Mouse (Mus musculus): ENCODE results near the gene Acap2.
A peak's percentile ranks its signal among the peaks of the same experiment; 100 is the strongest.

The Acap2 gene

DNA sequence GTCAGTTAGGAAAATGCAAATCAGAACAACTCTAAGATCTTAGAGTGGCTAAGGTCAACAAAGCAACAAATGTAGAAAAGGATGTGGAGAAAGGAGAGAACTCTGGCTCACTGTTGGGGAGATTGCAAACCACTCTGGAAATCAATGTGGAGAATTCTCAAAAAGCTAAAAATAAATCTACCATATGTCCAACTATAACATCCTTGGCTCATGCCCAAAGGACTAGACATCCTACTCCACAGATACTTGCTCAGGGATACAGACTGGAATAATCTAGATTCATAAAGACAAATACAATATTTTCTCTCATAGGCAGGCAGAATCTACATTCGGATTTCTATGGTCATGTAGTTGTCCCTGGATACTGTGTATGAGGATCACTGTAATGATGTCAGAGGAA is 3.2 kb upstream of the Acap2 start:
- no peak for DNase-seq

DNA sequence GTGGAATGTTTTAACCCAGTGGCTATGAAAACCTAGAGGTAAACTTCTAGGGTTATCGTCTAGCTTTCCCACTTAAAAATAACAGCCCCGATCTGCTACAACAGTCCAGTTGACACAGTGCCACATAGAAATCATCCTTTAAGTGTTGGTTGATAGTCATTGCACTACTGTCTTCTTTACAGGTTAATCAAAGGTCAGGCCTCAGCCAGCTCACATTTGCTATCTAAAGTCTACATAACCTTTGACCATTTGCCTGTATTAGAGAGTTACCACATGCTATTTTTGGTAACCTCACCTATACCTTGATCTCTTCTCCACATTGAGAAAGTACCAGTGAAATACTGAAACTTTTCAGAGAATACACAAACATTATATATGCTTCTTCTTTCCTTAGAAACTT is 659 bp upstream of the Acap2 start:
- no peak for DNase-seq

DNA sequence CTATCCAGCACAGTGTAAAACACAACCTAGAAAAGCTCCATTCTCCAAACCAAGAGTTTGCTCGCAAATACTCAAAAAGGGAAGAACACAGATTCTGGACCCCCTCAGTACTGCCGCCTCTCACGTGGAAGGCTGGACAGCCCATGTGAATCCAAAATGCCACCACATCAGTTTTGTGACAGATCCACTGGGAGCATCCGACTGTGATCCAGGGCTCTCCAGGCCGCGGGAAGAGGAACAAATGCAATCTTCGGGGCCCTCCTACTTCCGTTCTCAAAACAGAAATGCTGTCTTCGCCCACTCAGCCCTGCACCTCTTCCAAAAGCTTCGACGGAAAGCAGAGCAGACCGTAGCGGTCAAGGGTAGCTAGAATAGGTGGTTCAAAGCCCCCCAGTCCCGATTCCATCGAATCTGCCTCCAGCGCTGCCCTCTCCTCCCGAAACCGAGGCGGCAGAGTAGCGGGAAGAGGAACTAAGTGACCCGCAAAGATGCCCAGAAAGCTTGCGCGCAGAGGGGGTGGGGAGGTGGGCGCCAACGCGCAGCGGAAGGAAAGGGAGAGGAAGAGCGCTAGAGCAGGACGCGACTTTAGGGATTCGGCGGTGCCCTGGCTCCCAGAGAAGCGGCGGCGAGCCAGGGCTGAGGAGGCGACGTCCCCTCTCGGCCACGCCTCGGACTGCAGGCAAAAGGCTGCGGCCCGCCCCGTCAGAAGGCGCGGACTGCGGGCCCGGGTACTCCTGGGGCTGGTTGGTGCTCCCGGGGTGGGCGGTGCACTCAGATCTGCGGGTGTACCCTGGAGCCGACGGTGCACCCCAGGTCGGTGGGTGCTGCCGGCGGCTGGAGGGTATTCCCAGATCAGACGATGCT is 887 bp downstream of the Acap2 start:
- peak; percentile 66 to 80 for DNase-seq

DNA sequence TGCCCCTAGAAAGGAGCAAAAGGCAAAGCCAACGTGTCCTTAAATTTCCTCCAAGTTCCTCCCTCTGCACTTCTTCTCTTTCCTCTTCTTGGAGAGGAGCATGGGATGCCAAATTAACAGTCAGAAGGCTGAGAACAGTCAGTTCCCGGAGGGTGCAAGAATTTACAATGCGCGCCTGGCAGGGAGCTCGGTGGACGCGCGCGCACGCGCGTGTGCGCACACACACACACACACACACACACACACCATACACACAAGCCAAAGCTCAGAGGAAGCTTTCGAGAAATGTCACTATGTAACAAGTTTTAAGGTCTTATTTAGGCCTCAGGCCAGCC is 1.5 kb downstream of the Acap2 start:
- DNase-seq = peak; percentile 54 to 69

DNA sequence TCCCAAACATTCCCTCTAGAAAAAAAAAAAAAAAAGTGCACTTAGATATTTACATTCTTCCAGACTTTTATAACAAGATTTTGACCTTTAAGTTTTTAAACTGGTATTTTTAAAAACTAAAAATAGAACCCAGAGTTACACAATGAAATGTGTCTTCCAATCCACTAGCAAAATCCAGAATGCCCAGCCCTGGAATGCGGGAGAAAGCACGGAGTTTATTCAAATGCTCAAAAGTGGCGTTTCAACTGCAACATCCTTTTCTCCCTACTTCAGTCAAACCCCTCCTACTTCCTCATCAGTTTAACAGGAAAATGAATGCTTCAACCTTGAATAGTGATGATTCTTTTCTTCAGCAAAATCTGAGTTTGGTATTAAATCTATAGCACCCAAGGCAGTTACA is 4.1 kb downstream of the Acap2 start:
- no peak for DNase-seq

DNA sequence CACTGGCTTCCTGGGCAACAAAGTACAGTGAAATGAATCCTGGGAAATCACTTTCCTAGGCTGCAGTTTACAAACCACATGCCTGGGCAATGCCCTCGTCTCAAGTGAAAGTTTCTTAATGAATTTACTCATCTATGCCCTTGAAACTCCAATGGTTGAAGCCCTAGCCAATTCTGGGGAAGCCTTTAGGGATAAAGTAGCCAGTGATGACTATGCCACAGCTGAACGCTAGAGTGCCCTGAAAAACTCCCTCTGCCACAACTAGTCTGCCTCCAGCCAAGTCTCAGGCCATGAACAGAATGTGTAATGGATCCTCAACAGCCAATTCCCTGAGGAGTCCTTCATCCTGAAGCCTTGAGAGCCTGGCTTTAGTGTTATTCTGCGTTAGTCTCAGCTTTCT is 8.5 kb downstream of the Acap2 start:
- DNase-seq = no peak

DNA sequence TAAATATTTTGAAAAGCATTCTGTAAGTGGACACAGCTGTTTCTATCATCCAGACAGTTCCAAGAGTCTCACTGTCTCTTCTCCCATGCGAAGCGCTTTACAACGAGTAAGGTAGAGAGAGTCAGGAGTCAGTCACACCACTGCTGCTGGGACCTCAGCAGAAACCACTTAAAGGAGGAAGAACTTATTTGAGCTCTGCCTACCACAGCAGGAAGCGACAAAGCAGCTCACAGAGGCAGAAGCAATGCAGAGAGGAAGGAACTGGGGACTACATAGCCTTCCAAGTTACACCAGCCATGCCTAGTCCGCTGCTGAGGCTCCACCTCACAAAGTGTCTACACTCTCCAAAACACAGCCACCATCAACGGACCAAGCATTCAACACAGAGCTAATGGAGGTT is 9.2 kb downstream of the Acap2 start:
- DNase-seq = no peak

DNA sequence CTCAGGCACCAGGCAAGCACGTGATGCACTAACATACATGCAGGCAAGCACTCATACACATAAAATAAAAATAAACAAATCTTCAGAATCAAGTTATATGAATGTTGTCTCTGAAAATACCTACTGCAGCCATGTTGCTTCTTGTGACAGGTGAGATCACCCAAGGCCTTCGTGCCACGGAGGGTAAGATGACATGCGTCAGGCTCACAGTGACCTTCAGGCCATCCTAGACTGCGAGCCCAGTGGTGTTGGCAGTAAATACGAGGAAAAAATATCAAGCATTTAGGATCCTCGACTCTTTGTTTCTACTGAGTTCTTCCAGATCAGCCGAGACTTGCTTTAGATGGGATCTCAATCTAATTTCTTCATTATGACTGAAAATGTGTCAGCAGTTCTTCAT is 10.6 kb downstream of the Acap2 start:
- DNase-seq = no peak

DNA sequence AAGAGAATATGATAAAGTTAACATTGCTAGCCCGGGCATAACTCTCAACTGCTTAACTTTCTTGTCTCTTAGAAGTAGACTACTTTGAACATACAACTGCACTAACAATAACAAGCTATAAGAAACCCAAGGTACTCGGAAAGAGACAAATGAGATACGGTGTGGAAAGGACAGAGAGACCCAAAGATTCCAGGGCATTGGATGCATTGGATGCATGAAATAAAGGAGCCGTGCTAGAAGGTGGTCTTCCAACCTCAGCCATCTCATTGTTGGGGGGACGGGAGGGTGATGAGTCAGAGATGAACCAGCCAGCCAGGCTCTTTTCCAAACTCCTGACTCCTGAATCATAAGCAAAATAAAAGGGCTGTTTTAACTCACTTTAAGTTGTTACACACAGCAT is 11.8 kb downstream of the Acap2 start:
- no peak for DNase-seq

DNA sequence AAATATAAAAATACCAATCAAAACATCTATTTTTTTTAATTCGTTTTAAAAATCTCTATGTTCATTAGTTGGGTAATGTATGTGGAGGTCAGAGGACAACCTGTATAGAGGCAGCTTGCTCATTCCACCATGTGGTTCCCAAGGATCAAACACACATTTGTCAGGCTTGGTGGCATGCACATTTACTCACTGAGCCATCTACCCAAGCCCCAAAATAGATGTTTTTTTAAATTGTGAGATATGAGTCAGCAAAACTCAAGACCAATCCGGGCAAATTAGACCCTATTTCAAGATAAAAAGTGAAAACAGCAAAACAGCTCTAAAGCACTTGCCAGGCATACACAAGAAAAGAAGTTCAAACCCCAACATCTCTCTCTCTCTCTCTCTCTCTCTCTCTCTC is 12.2 kb downstream of the Acap2 start:
- no peak for DNase-seq

DNA sequence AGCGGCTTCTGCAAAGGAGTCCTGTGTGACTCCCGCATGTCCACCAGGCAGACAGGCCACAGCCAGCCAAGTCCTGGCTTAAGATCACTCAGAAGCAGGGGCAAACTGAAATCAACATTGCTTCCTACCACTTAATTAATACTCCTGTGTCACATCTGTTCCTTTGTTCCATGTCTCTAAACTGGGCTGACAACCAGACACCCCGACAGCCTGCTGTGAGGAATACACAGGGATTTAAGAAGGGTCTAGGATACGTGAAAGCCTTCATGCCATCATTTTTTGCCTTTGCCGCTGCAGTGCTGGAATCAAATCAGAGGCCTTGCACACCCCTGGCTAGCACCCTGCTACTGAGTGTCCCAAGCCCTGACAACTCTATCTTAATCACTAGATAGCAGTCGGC is 12.8 kb downstream of the Acap2 start:
- no peak for DNase-seq

DNA sequence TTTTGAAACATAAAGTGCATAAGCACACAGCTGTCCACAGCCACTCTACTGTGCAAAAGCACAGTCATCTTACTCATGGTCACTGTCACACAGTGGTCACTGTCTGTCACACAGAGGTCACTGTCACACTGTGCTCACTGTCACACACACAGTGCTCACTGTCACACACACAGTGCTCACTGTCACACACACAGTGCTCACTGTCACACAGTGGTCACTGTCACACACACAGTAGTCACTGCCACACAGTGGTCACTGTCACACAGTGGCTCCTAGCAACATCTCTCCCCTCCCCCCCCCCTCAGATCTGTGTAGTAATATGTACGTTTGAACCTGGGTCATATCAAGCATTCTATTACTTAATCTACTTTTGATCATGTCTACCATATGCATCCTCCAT is 13.9 kb downstream of the Acap2 start:
- DNase-seq = no peak

DNA sequence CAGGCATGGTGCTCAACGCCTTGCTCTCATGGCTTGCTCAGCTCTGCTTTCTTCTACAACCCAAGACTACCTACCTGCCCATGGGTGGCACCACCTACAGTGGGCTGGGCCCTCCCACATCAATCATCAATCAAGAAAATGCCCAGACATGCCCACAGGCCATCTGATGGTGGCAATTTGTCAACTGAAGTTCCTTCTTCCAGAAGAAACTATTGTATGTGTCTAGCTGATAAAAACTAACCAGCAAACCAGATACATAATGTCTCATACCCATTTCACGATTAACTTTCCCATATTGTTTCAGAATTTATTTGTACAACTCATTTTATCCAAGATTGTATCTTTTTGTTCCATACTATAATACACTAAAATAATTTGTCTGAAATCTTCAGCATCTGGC is 15.3 kb downstream of the Acap2 start:
- DNase-seq = no peak

DNA sequence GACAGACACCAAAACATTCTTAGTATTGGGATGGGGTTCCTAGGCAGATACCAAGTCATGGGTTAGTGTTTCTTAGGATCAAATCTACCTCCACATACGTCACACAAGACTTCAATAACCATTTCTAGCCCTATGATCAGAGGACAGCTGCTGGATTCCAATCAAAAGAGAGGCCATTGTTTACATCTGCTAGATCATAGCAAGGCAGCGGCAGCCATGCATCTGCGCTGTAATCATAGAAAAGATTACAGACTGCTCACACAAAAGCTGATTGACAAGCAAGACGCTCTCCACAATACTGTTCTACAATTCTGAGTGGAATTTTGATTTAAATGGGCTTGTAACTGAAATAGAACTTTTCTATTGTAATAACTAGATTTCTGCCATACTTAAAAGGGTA is 16.3 kb downstream of the Acap2 start:
- no peak for DNase-seq

DNA sequence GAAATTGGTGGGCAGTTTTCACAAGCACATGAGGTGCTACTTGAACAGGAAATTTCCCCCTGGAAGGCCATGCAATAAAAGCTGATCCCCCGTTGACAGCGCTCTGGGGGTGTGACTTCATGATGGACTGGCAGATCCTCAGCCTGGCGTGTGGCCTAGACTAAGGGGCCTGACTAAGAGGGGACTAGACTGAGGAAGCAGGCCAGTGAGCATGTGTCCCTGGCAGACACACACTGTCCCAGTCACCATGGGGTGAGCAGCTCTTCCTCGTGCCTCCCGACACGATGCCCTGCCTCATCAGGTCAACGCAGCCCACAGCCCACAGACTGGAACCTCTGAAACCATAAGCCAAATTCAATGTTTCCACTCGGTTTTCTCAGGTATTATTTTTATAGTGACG is 18.5 kb downstream of the Acap2 start:
- no peak for DNase-seq

DNA sequence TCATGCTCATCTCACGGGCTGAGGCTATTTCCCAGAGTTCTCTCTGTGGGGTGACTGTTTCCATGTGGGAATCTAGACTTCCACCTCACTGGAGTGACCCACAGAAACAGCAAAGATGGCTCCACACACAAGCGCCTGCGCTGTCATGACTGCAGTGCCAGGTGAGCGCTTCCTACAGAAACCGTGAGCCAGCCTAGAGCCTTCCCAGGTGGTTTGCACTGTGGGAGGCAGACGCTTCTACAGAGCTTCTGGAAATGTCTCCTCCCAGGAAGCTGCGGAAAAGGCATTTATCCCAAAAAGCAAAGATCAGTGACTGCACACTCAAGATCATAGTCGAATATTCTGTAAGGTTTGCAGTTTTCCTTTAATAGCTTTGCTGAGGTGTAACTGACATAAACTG is 20.2 kb downstream of the Acap2 start:
- no peak for DNase-seq

DNA sequence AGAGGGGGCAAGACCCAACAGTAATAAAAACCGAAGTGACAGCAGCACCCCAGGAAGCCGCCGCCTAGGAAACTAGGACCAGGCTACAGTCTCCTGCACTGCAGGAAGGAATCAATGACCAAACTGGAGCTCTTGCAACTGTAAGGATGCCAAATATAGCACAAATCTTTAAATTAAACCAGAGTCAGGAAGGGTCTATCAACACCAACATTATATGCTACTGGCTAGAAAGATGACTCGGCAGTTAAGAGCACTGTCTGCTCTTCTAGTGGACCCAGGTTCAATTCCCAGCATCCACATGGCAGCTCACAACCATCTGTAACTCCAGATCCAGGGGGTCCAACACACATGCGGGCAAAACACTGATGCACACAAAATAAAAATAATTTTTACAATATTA is 21.7 kb downstream of the Acap2 start:
- no peak for DNase-seq

DNA sequence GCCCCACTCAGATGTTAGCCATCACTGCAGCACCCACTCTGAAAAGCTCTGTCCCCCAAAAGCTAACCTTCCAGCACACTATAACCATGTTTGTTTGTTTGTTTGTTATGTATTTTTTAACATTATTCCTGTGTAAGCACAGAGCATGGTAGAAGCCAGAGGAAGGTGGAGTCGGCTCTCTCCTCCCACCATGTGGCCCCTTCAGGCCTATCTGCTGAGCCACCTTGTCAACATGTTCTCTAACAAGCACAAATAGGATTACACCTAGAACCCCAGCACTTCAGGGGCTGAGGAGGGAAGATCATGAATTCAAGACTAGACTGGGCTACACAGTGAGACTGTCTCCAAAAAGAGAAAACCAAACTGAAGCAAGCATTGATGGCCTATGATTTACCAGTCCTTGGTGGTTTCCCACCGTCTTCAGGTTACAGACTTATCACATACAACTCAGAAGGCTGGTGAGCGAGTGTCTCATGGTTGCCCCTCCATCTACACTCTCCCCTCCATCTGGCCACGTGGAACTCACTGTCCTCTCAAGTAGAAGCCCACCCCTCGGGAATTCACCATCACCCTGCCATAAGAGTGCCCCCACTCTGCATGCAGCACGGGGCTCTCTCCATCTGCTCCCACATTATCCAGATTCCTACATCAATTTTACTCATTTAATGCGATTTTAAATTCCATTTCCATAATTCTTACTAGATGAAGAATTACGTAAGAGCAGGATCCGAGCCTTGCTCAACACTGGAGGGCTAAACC is 26.0 kb downstream of the Acap2 start:
- DNase-seq = no peak

DNA sequence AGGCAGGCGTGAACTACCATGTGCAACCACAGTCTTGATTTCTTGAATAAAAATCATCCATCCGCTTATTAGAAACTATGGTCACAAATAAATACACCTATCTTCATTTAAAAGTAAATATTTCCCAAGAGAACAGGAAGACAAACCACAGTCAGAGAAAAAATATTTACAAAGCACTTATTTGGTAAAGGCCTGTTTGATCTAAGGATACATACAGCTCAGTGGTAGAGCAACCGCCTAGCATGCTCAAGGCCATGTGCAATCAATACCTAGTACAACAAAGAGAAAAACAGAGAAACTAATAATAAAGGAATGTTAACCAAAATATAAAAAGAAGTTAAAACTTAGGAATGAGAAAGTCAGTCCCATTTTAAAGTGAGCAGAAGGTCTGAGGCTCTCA is 28.8 kb downstream of the Acap2 start:
- DNase-seq = no peak

DNA sequence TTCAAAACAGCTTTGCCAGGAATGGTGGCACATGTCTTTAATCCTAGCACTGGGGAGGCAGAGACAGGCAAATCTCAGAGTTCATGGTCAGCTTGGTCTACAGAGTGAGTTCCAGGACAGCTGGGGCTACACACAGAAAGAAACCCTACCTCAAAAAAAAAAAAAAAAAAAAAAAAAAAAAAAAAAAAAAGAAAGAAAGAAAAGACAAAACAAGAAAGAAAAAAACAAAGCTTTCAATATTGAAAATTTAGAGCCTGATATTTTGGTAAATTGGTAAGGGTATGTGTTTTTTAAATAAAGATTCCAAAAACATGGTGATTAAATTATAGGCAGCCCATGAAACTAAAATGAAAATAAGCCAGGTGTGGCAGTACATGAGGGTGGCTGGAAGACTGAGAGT is 29.6 kb downstream of the Acap2 start:
- no peak for DNase-seq

DNA sequence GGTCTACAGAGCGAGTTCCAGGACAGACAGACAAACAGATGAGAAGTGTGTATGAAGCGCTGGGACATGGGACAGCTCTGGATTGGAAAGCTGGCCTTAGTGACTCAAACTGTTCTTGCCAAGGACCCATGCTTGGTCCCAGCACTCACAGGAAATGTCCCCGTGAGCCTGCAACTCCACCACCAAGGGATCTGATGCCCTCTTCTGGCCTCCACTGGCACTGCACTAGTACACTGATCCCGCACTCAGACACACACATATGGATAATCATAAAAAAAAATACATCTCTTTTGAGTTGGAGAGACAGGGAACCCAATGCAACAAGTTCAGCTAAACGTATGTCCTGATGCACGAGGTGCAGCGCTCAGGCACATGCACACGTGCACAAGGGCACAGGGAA is 30.7 kb downstream of the Acap2 start:
- DNase-seq = no peak

DNA sequence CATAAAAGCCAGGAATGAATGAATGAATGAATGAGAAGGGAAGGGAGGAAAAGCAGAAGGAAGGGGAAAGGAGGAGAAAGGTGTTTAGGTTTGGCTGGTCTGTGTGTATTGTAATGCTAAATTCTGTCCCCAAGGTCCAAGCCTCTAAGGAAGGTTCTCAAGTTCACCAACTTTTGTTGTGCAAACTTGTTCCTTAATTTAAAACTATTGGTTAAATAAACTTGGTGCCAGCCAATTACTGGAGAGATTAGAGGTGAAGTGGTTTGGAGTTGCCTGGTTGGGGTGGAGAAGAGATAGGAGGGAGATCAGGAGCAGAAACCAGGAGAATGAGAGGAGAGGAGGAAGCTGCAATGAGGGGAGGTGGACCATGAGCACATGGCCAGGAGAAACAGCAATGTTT is 31.4 kb downstream of the Acap2 start:
- no peak for DNase-seq

DNA sequence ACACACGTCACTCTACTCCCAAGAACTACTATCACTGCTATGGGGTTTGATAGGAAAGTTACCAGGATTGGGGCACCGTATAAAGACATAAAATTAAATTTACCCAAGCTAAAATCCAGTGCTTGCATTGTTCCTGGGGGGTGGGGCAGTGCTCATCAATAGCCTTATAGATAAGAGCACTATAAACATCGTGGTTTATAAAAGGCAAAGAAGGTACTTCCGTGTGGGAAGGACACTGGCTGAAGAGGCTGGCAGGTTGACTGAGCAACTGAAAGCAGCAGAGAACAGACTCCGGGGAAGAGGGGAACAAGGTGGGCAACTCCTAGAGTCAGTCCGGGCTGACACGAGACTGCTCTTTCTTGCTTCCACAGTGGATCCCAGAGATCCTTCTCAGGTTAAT is 33.1 kb downstream of the Acap2 start:
- no peak for DNase-seq

DNA sequence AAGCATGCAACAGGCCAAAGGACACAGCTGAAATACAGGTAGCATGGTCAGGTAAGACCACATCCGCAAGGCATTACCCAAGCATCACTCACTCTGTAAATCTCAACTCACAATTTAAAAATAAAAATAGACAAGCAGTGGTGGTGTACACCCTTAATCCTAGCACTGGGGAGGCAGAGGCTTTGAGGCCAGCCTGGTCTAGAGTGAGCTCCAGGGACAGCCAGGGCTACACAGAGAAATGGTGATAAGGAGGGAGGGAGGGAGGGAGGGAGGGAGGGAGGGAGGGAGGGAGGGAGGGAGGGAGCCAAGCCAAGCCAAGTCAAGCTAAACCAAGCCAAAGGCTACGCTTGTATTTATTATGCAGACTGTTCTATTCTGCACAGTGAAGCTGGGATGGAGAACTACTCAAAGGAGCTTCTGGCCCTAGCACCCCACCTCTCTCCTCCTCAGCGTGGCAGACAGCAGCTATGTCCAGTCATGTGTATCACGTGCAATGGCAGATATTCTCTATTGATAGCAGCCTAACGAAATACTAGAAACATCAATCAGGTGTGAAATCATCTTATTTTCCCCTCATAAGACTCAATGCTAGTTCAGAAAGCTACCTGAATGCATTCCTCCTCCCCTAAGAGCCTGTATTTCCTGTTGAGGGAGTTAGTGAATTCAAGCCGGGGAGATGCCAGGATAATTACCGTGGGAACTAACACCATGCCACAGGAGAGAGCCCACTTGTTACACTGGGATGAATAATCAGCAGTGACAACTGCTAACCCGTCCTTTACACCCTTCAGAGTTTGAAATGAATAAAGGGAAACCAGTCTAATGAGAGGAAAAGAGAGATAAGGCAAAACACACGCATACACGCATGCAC is 33.8 kb downstream of the Acap2 start:
- no peak for DNase-seq
